Mouse (Mus musculus) heart, adult 2 months (tissue): ENCODE results near the gene Hoxb6. TPM values are rescaled to one million over a fixed set of nuclear protein-coding genes. Genes with fewer than 3 reads are reported as not detected.
A peak's percentile ranks its signal among the peaks of the same experiment; 100 is the strongest.

Experiments used
- DNase-seq, 2 experiments: peaks; one replicate each; pipeline ENCODE4 v3.0.0; 2021
- H3K27ac ChIP-seq: fragments of 200-600 bp; 2 replicates; pipeline ENCODE4 v1.8.1; 2022
- H3K27me3 ChIP-seq: fragments of 200-500 bp; 2 replicates; pipeline ENCODE4 v1.6.1; 2012; ENCODE audit warnings: mild to moderate bottlenecking, low read length, inconsistent platforms, mixed read lengths; ENCODE audit not compliant: control insufficient read depth, insufficient read depth
- H3K36me3 ChIP-seq: fragments of 200-500 bp; 2 replicates; pipeline ENCODE4 v1.6.1; 2012; ENCODE audit warnings: low read length, inconsistent platforms; ENCODE audit not compliant: control insufficient read depth, insufficient read depth
- H3K4me1 ChIP-seq: fragments of 200-500 bp; 2 replicates; pipeline ENCODE4 v1.6.1; 2011; ENCODE audit warnings: low read length; ENCODE audit not compliant: control insufficient read depth, insufficient read depth
- H3K4me3 ChIP-seq: fragments of 200-600 bp; 2 replicates; pipeline ENCODE4 v1.8.1; 2022
- H3K79me2 ChIP-seq: fragments of 200-500 bp; replicated peaks from 2 replicates; pipeline ENCODE4 v1.6.1; 2012; ENCODE audit warnings: mild to moderate bottlenecking, inconsistent platforms, low read length, moderate library complexity, mixed read lengths; ENCODE audit not compliant: control insufficient read depth, insufficient read depth
- H3K9ac ChIP-seq: fragments of 200-500 bp; 2 replicates; pipeline ENCODE4 v1.6.1; 2012; ENCODE audit warnings: low read depth, mild to moderate bottlenecking, control low read depth, inconsistent platforms, low read length, mixed read lengths
- CTCF ChIP-seq: fragments of 200-600 bp; IDR thresholded peaks from 2 replicates; pipeline ENCODE4 v1.8.1; 2022; ENCODE audit warnings: antibody characterized with exemption, mild to moderate bottlenecking, moderate library complexity
- EP300 ChIP-seq: fragments of 200-500 bp; IDR thresholded peaks from 2 replicates; pipeline ENCODE4 v1.6.1; 2011; ENCODE audit warnings: low read depth, low read length, control low read depth; ENCODE audit not compliant: insufficient read depth
- POLR2A ChIP-seq: fragments of 200-500 bp; IDR thresholded peaks from 2 replicates; pipeline ENCODE4 v1.6.1; 2011; ENCODE audit warnings: mild to moderate bottlenecking, low read depth, low read length, control low read depth; ENCODE audit not compliant: insufficient read depth
- WGBS: fragments of 180-500 bp; shearing (Covaris S2); methylation state at CpG from one replicate; pipeline ENCODE4 v1.1.7; 2018; 5-methylcytosine and 5-hydroxymethylcytosine counted together
- intact Hi-C: fragments of 180-260 bp; cut with DNase I; formaldehyde crosslinking; loops from one replicate; pipeline ENCODE4 v1.15.1; 2025
- polyA plus RNA-seq: library from polyadenylated mRNA; depleted of rRNA; stranded (reverse); fragments of >200 nt; gene quantifications from 2 replicates; pipeline ENCODE4 v1.2.3, GENCODE M21; 2012
- total RNA-seq, 2 experiments: library from RNA; stranded (reverse); gene quantifications; 2 replicates each; pipeline ENCODE4 v1.2.3; 2021

The Hoxb6 gene
- total and polyA plus RNA-seq, 3 experiments = not detected

DNA sequence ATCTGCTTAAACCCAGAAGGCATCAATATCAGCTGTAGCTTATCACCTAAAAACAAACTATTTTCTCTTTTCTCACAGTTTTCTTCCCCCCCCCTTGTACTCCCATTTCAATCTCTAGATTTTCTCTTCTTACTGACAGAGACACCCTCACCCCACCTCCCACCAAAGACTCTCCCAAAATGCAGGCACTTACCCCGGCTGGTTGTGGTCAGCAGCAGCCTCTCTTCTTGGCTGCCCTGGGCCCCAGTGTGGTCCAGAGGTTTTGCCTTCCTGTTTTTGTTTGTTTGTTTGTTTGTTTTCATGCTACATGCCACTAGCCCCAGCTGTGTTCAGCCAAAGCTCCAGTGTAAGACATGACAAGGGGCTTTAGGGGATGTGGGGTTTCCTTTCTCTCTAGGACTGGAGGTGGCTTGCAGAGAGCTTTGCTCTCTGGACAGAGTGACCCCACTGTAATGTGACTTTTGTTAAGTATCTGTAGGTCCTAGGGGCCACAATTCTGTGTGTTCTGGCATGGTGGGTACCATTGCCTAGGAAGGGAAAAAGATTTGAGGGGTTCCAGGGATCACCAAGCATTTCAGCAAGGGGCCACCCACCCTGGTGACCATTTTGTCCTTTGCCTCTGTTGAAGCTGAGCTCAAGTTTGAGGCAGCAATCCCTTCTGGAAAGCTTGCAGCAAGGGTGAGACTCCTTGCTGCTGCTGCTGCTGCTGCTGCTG lies 24.1 kb upstream of the Hoxb6 start:
- 20% methylated on average over 1 of the region's 1 CpGs for WGBS
- Histone ChIP-seq H3K79me2 (no peaks in the 10 kb centered on the region), H3K9ac (no peak overlapping the region), H3K27ac (no peak overlapping the region), H3K36me3 (no peaks in the 10 kb centered on the region), H3K27me3 (peaks cover 36% of the 10 kb centered on the region), H3K4me1 (no peaks in the 10 kb centered on the region; the same call in 1 of the 2 replicates), H3K4me3 (no peak overlapping the region)
- DNase-seq = no peak
- intact Hi-C loops = no loop called here
- TF ChIP-seq POLR2A (no peak), CTCF (no peak), EP300 (no peak)

DNA sequence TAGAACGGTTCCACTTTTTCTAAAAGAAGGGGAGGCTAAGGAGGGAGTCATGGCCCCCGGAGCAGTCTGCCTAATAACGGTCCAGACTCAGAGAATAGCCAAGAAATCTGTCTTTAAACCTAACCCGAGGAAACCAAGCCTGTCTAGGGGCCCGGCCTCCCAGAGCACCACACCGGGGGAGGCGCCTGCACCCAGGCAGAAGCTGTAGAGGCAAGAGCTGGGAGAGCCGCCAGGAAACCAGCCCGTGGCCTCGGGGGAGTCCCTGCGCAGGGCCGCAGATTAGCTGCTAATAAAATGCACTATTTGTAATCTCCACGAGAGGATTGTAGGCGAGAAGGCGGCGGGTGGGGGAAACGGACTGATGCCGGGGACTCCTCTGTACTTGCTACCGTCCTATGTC lies 22.4 kb upstream of the Hoxb6 start:
- Histone ChIP-seq H3K4me1 (no peaks in the 10 kb centered on the region; the same call in 1 of the 2 replicates), H3K27ac (no peak overlapping the region), H3K79me2 (no peaks in the 10 kb centered on the region), H3K36me3 (no peaks in the 10 kb centered on the region), H3K4me3 (no peak overlapping the region), H3K9ac (no peak overlapping the region), H3K27me3 (peaks cover 37% of the 10 kb centered on the region)
- 5% methylated on average over 19 of the region's 19 CpGs for WGBS
- intact Hi-C loops = no loop called here
- DNase-seq = no peak
- no peak for TF ChIP-seq CTCF
- no peak for TF ChIP-seq EP300
- TF ChIP-seq POLR2A = no peak

DNA sequence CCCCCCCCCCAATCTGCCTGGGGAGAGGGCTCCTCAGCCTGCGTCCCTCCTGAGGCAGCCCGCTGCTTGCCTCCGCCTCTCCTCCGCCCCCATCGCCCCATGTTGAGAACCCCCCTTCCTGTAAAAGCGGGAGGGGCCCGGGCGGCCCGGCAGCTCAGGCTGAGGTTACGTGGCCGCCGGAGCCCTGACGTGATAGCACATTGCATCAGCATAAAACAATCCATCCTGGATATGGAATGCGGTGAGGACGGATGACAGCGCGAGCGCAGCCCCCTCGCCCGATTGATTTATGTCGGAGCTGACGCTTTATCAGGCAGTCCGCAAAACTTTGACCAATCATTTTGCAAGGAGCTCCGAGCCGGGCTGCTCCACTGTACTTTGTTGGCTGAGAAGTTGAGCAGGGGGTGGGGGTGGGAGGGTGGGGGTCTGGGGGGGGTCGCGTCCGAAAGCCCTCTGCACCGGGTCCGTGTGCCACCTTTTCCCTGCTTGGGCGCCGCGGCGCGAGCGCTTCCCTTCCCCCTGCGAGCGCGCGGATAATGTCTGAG lies 21.2 kb upstream of the Hoxb6 start, which contains the start of gene Hoxb9:
Gene Hoxb9 (plus strand): TSS at position 462 of the 545 bp plus-strand sequence.
- H3K36me3 ChIP-seq = no peaks in the 10 kb centered on the region
- no peaks in the 10 kb centered on the region for H3K79me2 ChIP-seq
- H3K9ac ChIP-seq = no peak within 1 kb of the TSS
- DNase-seq = no peak
- H3K4me1 ChIP-seq = no peaks in the 10 kb centered on the region; the same call in 1 of the 2 replicates
- TF ChIP-seq EP300 = no peak
- no peak for TF ChIP-seq CTCF
- TF ChIP-seq POLR2A = no peak
- H3K4me3 ChIP-seq = no peak within 1 kb of the TSS
- 1% methylated on average over 36 of the region's 40 CpGs for WGBS
- intact Hi-C loops = no loop called here
- no peak within 1 kb of the TSS for H3K27ac ChIP-seq
- H3K27me3 ChIP-seq = peaks cover 36% of the 10 kb centered on the region

DNA sequence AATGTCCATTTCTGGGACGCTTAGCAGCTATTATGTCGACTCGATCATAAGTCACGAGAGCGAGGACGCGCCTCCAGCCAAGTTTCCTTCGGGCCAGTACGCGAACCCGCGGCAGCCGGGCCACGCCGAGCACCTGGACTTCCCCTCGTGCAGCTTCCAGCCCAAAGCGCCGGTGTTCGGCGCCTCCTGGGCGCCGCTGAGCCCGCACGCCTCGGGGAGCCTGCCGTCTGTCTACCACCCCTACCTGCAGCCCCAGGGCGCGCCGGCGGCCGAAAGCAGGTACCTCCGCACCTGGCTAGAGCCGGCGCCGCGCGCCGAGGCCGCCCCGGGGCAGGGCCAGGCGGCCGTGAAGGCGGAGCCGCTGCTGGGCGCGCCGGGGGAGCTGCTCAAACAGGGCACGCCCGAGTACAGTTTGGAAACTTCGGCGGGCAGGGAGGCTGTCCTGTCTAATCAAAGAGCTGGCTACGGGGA lies 20.7 kb upstream of the Hoxb6 start:
- H3K27ac ChIP-seq = no peak overlapping the region

DNA sequence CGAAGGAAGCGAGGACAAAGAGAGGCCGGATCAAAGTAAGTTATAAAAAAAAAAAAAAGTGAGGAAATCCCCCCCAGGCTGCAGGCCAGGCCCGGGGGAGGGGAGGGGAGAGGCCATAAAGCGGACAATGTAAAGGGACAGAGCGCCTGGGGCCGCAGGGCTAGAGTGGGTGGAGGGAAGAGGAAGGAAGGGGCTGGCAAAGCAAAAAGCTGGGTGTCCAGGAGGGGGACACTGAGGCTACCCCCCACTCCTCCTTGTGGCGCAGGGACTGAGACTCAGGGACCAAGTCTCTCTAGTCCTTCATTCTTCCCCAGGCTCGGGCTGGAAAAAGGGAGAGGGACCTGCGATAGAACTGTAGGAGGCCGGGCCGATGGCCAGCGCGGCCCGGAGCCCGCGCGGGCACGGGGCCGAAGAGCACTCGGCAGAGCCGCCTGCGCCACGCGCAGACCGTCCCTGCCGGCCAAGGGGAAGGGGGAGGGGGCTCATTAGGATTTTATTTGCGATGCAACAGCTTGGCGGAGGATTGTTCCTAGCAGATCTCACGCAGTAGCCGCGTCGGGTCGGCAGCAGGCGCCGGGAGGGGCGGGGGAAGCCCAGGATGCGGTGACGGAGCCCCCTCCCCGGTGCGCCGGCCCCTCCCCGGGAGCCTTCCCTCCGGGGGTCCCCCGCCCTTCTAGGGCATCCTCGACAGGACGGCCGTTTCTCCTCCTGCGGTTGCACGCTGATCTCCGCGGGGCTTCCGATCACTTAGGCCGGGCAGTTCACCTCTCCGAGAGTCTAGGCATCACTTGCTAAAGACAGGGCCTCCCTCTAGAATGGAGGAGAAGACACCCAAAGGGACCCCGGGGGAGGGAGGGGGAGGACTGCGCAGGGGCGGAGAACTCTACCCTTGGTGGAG lies 20.0 kb upstream of the Hoxb6 start:
- H3K9ac ChIP-seq = no peak overlapping the region
- H3K27me3 ChIP-seq = peaks cover 32% of the 10 kb centered on the region
- H3K27ac ChIP-seq = no peak overlapping the region
- H3K36me3 ChIP-seq = no peaks in the 10 kb centered on the region
- 2% methylated on average over 58 of the region's 58 CpGs for WGBS
- intact Hi-C loops = no loop called here
- no peaks in the 10 kb centered on the region for H3K79me2 ChIP-seq
- no peak for DNase-seq
- TF ChIP-seq POLR2A (no peak), EP300 (no peak), CTCF (no peak)
- no peak overlapping the region for H3K4me3 ChIP-seq
- no peaks in the 10 kb centered on the region; the same call in 1 of the 2 replicates for H3K4me1 ChIP-seq

More for the DNA sequence above, 20.7 kb upstream of the Hoxb6 start:
- Histone ChIP-seq H3K9ac (no peak overlapping the region), H3K36me3 (no peaks in the 10 kb centered on the region), H3K27me3 (peaks cover 36% of the 10 kb centered on the region), H3K79me2 (no peaks in the 10 kb centered on the region), H3K4me1 (no peaks in the 10 kb centered on the region; the same call in 1 of the 2 replicates), H3K4me3 (no peak overlapping the region)
- intact Hi-C loops = no loop called here
- 1% methylated on average over 52 of the region's 52 CpGs for WGBS
- DNase-seq = peak in 1 of 2 experiments; percentile 42
- TF ChIP-seq CTCF = no peak
- no peak for TF ChIP-seq POLR2A
- TF ChIP-seq EP300 = no peak
